Mouse (Mus musculus) embryonic facial prominence, embryonic 10.5 days (tissue): ENCODE data around the gene Snrpf. TPM values are rescaled to one million over a fixed set of nuclear protein-coding genes. Genes with fewer than 3 reads are reported as not detected.
A peak's percentile ranks its signal among the peaks of the same experiment; 100 is the strongest.
"Not testable (repeated sequence)": the region's sequence is repeated elsewhere in the genome, so short reads cannot be mapped to it uniquely, and the experiment has no call there.

Source experiments
- DNase-seq: peaks from one replicate; pipeline ENCODE4 v3.0.0-alpha.2; 2017; ENCODE audit warnings: low spot score
- H3K27ac ChIP-seq: fragments of 300-500 bp; sonication (generic); replicated peaks from 2 replicates; pipeline ENCODE4 v1.5.1; 2016; ENCODE audit warnings: mild to moderate bottlenecking
- H3K27me3 ChIP-seq: fragments of 300-500 bp; sonication (generic); replicated peaks from 2 replicates; pipeline ENCODE4 v1.6.1; 2016; ENCODE audit warnings: low read depth, mild to moderate bottlenecking; ENCODE audit not compliant: poor library complexity, severe bottlenecking
- H3K36me3 ChIP-seq: fragments of 300-500 bp; sonication (generic); replicated peaks from 2 replicates; pipeline ENCODE4 v1.6.1; 2016; ENCODE audit warnings: mild to moderate bottlenecking, moderate library complexity
- H3K4me1 ChIP-seq: fragments of 300-500 bp; sonication (generic); 2 replicates; pipeline ENCODE4 v1.6.1; 2016
- H3K4me3 ChIP-seq: fragments of 300-500 bp; sonication (generic); 2 replicates; pipeline ENCODE4 v1.5.1; 2016; ENCODE audit warnings: mild to moderate bottlenecking, moderate library complexity
- H3K9me3 ChIP-seq: fragments of 300-500 bp; sonication (generic); 2 replicates; pipeline ENCODE4 v1.6.1; 2016; ENCODE audit warnings: mild to moderate bottlenecking
- WGBS: fragments of 180-500 bp; shearing (Covaris S2); methylation state at CpG from one replicate; pipeline ENCODE4 v1.1.7; 2016; 5-methylcytosine and 5-hydroxymethylcytosine counted together
- polyA plus RNA-seq: library from polyadenylated mRNA; unstranded; fragments of >200 nt; fragmentation: Nextera tagmentation; extraction: Ambion mirVana; gene quantifications from 2 replicates; pipeline ENCODE4 v1.2.1, GENCODE M21; 2016

The Snrpf gene
- polyA plus RNA-seq, 1 experiment from 2014 or later: 189 TPM

GRCm38 (mm10) chr10:93568671-93569070 lies 20.8 kb downstream of the Snrpf start:
- 85% methylated on average over 6 of the region's 6 CpGs for WGBS
- DNase-seq: no peak
- Histone ChIP-seq H3K4me1 (no peaks in the 10 kb centered on the region), H3K9me3 (no peaks in the 10 kb centered on the region), H3K27me3 (no peaks in the 10 kb centered on the region), H3K36me3 (no peaks in the 10 kb centered on the region), H3K27ac (no peak overlapping the region), H3K4me3 (no peak overlapping the region)

DNA sequence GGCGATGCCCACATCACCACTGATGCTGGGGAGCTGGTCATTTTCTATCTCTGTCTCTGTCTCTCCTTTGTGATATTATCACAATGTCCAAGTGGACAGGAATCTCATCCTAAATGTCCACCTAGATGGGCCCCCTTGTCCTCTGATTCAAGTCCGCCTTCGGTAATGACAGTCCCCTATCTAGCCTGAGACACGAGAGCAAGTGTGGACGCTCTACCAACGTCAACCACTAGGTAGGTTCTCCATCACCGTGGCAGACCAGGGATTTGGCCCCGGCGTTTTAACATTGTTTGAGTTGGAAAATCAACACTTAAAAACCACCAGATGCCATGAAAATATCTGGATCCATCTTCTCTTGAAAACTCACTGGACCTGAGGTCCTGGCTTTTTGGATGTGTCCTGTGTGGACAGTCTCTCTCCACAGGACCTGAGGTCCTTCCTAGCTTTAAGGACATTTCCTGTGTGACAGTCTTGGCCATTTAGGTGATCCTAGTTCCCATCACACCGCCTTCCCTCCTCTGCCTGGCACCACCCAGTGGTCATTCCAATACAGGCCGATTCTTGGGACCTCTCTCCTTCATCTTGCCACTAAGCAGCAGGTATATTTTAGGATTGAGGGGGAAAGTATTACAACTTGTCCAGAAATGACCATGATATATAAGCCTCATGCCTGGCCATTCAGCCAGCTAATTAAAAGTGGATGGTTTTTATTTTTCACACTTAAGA lies 21.5 kb downstream of the Snrpf start:
- WGBS: 86% methylated on average over 11 of the region's 11 CpGs
- H3K4me1 ChIP-seq: no peaks in the 10 kb centered on the region
- no peak overlapping the region for H3K4me3 ChIP-seq
- H3K9me3 ChIP-seq: no peaks in the 10 kb centered on the region
- H3K27ac ChIP-seq: no peak overlapping the region
- no peaks in the 10 kb centered on the region for H3K36me3 ChIP-seq
- H3K27me3 ChIP-seq: no peaks in the 10 kb centered on the region
- DNase-seq: no peak

GRCm38 (mm10) chr10:93567066-93567465 lies 22.4 kb downstream of the Snrpf start:
- DNase-seq: no peak
- H3K27me3 ChIP-seq: no peaks in the 10 kb centered on the region
- H3K9me3 ChIP-seq: no peaks in the 10 kb centered on the region
- no peaks in the 10 kb centered on the region for H3K4me1 ChIP-seq
- no peak overlapping the region for H3K4me3 ChIP-seq
- H3K36me3 ChIP-seq: no peaks in the 10 kb centered on the region
- H3K27ac ChIP-seq: no peak overlapping the region
- WGBS: 90% methylated on average over 10 of the region's 10 CpGs

DNA sequence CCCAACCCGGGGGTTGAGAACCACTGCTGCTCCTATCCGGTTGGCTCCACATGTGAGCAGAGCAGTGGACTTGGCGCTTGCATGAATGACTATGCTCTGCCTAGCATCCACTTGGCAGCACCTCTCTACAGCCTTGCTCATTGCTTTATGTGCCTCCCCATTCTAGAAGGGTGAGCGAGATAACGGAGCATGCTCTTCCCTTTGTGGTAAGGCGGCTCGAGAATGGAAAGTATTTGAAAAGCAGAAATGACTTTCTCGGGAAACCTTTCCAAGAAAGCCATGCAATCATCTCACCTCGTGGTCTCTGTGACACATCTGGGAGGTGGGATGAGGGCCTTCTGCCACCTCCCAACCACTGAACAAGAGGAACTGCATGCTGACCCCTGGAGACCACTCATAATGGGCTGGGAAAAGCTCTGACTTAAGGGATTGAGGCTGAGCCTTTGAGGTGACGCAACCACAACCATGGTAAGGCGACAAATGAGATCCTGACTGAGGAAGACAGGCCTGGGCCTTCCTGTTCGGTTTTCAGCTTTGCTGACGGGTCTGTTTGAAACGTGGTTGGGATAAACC lies 24.9 kb downstream of the Snrpf start:
- no peak overlapping the region for H3K4me3 ChIP-seq
- no peak overlapping the region for H3K27ac ChIP-seq
- no peaks in the 10 kb centered on the region for H3K36me3 ChIP-seq
- H3K4me1 ChIP-seq: peaks cover 5% of the 10 kb centered on the region
- no peak for DNase-seq
- 88% methylated on average over 14 of the region's 14 CpGs for WGBS
- no peaks in the 10 kb centered on the region for H3K27me3 ChIP-seq
- H3K9me3 ChIP-seq: no peaks in the 10 kb centered on the region

DNA sequence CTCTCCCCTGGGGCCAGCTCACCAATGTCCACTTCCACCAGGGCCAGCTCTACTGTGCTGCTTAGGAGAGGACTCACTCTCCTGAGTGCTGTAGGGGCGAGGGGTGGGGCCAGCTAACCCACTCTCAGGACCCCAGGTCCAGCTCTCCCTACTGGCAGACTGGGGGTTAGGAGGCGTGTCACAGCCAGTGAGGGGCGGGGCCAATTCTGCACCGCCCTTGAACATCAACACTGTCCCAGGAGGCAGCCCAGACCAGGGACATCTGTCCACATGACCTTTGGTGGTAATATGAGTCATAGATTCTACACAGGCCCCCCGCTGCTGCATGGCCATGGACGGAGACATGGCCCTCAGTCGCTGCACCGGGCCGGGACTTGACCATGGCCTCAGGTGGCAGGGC lies 29.7 kb downstream of the Snrpf start:
- 45% methylated on average over 9 of the region's 9 CpGs for WGBS
- H3K27ac ChIP-seq: no peak overlapping the region
- no peaks in the 10 kb centered on the region for H3K27me3 ChIP-seq
- H3K4me1 ChIP-seq: peaks cover 8% of the 10 kb centered on the region
- no peak overlapping the region for H3K4me3 ChIP-seq
- no peaks in the 10 kb centered on the region for H3K9me3 ChIP-seq
- no peak for DNase-seq
- H3K36me3 ChIP-seq: no peaks in the 10 kb centered on the region

DNA sequence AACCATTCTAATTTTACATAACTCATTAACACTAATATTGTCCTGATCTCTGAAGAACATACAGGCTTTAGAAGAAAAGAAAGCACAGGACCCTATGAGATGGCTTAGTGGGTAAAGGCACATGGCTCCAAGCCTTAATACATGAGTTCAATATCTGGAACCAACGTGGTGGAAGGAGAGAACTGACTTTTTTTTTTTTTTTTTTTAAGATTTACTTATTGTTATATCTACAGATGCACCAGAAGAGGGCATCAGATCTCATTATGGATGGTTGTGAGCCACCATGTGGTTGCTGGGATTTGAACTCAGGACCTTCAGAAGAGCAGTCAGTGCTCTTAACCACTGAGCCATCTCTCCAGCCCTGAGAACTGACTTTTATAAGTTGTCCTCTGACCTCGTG lies 31.5 kb downstream of the Snrpf start:
- DNase-seq, H3K4me3 ChIP-seq, H3K36me3 ChIP-seq, H3K4me1 ChIP-seq, H3K9me3 ChIP-seq, H3K27ac ChIP-seq, H3K27me3 ChIP-seq: not testable (repeated sequence)
- WGBS: 73% methylated on average over 2 of the region's 2 CpGs

DNA sequence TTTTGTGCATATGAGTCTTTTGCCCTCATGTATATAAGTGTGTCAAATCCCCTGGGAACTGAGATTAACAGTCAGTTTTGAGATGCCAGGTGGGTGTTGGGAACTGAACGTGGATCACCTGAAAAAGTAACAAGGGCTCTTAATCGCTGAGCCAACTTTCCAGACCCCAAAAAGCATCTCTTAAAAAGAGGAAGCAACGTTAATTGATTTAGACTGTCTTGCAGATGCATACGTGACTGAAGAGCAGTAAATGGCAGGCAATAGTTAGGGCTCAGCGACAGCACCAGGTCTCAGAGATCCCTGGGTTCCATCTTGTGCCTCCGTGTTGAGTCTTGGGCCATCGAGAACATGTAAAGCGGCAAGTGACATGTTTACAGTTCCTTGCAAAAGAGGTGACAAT lies 36.9 kb downstream of the Snrpf start:
- H3K4me3 ChIP-seq: no peak overlapping the region
- H3K27me3 ChIP-seq: no peaks in the 10 kb centered on the region
- no peaks in the 10 kb centered on the region for H3K36me3 ChIP-seq
- DNase-seq: no peak
- H3K27ac ChIP-seq: no peak overlapping the region
- WGBS: 84% methylated on average over 8 of the region's 8 CpGs
- H3K4me1 ChIP-seq: no peaks in the 10 kb centered on the region
- H3K9me3 ChIP-seq: no peaks in the 10 kb centered on the region

- H3K9me3 ChIP-seq: no peaks in the 10 kb centered on the region
- no peak overlapping the region for H3K27ac ChIP-seq
- no peak for DNase-seq
- H3K4me3 ChIP-seq: no peak overlapping the region
- H3K36me3 ChIP-seq: no peaks in the 10 kb centered on the region
- H3K4me1 ChIP-seq: no peaks in the 10 kb centered on the region
- WGBS: 82% methylated on average over 10 of the region's 10 CpGs
- H3K27me3 ChIP-seq: no peaks in the 10 kb centered on the region
Measured at GRCm38 (mm10) chr10:93549821-93550220, 39.7 kb downstream of the Snrpf start.

DNA sequence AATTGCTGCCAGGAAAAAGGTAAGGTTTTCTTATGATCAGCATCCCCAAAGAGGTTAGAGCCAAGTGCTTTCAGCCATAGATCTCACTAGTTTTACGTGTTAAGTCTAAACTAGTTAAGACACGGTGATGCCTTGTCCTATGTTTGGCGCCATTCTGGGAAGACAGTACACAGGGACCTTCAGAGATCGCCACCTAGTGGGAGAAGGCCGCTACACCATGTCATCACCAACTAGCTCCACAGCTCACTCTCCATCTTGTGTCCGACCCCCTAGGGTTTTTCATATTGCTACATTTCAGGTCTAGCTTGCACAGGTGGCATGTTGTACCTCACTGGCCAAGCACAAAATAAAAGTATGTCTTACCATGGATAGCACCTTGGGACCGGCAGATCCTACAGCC lies 40.5 kb downstream of the Snrpf start:
- Histone ChIP-seq H3K27ac (0 out of 2 replicates have a peak overlapping the region, but pooled peaks have one; percentile 26), H3K4me1 (no peaks in the 10 kb centered on the region), H3K36me3 (no peaks in the 10 kb centered on the region), H3K4me3 (no peak overlapping the region), H3K9me3 (no peaks in the 10 kb centered on the region), H3K27me3 (no peaks in the 10 kb centered on the region)
- peak; percentile 83 for DNase-seq
- WGBS: 15% methylated on average over 7 of the region's 7 CpGs

DNA sequence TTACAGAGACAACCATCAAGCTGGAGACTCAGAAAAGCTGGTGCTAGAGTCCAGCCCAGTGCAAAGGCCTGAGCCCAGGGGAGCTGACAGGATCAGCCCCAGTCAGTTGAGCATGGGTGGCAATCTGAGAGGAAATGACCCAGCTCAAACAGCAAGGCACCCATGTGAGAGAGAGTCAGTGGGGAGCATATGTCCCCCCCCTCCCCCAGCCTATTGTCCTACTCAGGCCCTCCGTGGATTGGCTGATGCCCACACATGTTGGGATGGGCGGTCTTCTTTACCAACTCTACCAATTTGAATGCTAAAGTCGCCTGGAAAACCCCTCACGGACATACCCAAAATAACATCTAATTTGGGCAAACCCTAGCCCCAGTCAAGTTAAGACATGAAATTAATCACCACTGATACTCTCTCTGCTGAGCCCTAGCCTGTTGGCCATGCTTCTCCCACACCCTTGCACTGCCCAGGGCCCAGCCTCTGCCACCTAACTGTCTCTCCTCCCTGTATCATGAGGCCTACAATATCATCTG lies 41.7 kb downstream of the Snrpf start:
- Histone ChIP-seq H3K4me3 (no peak overlapping the region), H3K36me3 (no peaks in the 10 kb centered on the region), H3K27ac (no peak overlapping the region), H3K27me3 (no peaks in the 10 kb centered on the region), H3K9me3 (no peaks in the 10 kb centered on the region), H3K4me1 (no peaks in the 10 kb centered on the region)
- 88% methylated on average over 4 of the region's 4 CpGs for WGBS
- no peak for DNase-seq

DNA sequence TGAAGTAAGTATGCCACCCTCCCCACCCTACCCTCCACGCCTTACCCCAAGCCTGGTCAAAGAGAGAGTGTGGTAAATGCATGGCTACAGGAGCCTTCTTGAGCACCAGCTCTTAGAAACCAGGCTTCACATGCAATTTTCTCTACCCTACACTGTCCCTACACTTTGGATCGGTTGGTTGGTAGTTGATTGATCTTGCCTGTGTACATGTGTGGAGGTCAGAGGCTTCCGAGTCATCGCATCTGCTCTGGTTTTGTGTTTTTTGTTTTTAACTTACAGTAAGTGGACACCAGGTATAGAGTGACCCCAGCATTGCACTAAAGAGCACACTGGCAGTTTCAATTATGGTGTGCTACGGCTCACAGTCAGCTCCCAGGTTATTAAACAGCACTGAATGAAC lies 45.3 kb downstream of the Snrpf start:
- DNase-seq: no peak
- Histone ChIP-seq H3K36me3 (no peaks in the 10 kb centered on the region), H3K4me1 (peaks cover 16% of the 10 kb centered on the region), H3K27me3 (peaks cover 8% of the 10 kb centered on the region; the same call in 1 of the 2 replicates), H3K4me3 (no peak overlapping the region), H3K9me3 (no peaks in the 10 kb centered on the region), H3K27ac (no peak overlapping the region)
- 74% methylated on average over 5 of the region's 5 CpGs for WGBS

DNA sequence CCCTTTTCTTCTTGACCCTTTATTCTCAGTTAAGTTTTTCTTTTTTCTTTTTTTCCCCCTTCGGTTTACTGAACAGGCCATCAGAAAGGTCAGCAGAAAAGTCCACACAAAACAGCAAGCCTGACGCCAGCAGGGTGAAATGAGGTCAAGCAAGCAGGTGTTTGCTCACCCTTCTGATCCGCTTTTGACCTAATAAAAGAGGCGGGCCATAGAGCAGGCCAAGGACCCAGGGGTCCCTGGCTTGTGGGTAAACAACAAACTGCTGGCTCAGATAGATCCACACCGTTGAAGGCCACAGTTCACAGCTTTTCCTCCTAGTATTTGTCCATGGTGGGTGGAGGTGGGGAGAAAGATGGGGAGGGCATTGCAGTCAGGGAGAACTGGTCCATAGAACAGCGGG lies 46.3 kb downstream of the Snrpf start:
- Histone ChIP-seq H3K4me1 (peaks cover 16% of the 10 kb centered on the region), H3K27me3 (peaks cover 17% of the 10 kb centered on the region), H3K4me3 (no peak overlapping the region), H3K9me3 (no peaks in the 10 kb centered on the region), H3K36me3 (no peaks in the 10 kb centered on the region), H3K27ac (no peak overlapping the region)
- 63% methylated on average over 6 of the region's 6 CpGs for WGBS
- DNase-seq: no peak

GRCm38 (mm10) chr10:93542356-93542755 lies 47.1 kb downstream of the Snrpf start:
- Histone ChIP-seq H3K4me3 (no peak overlapping the region), H3K9me3 (no peaks in the 10 kb centered on the region)
- 52% methylated on average over 4 of the region's 4 CpGs for WGBS

More at GRCm38 (mm10) chr10:93542356-93542755, 47.1 kb downstream of the Snrpf start:
- Histone ChIP-seq H3K4me1 (peaks cover 16% of the 10 kb centered on the region), H3K27me3 (peaks cover 23% of the 10 kb centered on the region), H3K36me3 (no peaks in the 10 kb centered on the region), H3K27ac (no peak overlapping the region)
- DNase-seq: no peak
